In the genomic region with DNA sequence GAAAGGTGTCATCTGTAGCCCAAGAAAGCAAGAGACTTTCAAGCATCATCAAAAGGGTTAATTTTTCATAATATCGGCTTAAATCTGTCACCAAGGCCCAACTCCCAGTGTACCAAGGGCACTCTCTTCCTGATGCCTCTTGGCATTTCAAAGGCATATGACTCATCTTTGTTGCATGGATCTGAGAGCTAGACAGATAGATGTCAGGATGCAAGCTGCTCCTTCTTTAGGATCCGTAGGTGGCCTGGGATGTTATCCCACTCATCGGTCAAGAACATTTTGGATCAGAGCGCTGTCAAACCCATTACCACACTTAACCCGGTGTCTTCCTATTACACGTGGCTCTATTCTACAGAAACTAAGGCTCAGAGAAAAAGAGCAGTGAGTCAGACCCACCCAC, we compare ENCODE assay signal across 13 mouse cellular contexts.
"Had no signal": no experiment of that assay in that cellular context is flagged by ENCODE, and none has a peak within 500 bp of the region (broad histone marks: within the 10 kb centered on the region; RNA-seq: fewer than 3 reads in every experiment).

No protein-coding gene starts in this region.

- H3K4me1 ChIP-seq: liver, embryonic 13.5 days had no signal

- H3K9ac ChIP-seq: kidney, embryonic 15.5 days; liver, embryonic 13.5 days had no signal

- H3K36me3 ChIP-seq: kidney, embryonic 15.5 days; liver, embryonic 13.5 days had no signal

- H3K27ac ChIP-seq: kidney, embryonic 15.5 days; liver, embryonic 13.5 days had no signal

- H3K4me3 ChIP-seq: kidney, embryonic 15.5 days; liver, embryonic 13.5 days had no signal

- DNase-seq: kidney, adult 8-10 months; kidney, postnatal 10 days; kidney, postnatal 36 days; left cerebral cortex, postnatal 4 days; liver, embryonic 13.5 days; lung, adult 2 months; lung, postnatal 14 days; lung, postnatal 4 days; midbrain, embryonic 14.5 days; thymus, adult 18-20 months; thymus, postnatal 36 days had no signal

- H3K9me3 ChIP-seq: kidney, embryonic 15.5 days; liver, embryonic 13.5 days had no signal

- H3K27me3 ChIP-seq: kidney, embryonic 15.5 days; liver, embryonic 13.5 days had no signal

- H3K4me2 ChIP-seq: kidney, embryonic 15.5 days; liver, embryonic 13.5 days; midbrain, embryonic 11.5 days had no signal
